Mouse (Mus musculus) gastrocnemius, postnatal 36 days (tissue): ENCODE results near the gene Trmt44. TPM values are rescaled to one million over a fixed set of nuclear protein-coding genes. Genes with fewer than 3 reads are reported as not detected.
A peak's percentile ranks its signal among the peaks of the same experiment; 100 is the strongest.

ENCODE experiments used
- DNase-seq, 2 experiments: peaks; one replicate each; pipeline ENCODE4 v3.0.0; 2022
- intact Hi-C: fragments of 180-260 bp; cut with DNase I; formaldehyde crosslinking; loops from one replicate; pipeline ENCODE4 v1.15.1; 2025
- total RNA-seq, 2 experiments: library from RNA; stranded (reverse); gene quantifications; 2 replicates each; pipeline ENCODE4 v1.2.3; 2021

Trmt44 gene
- total RNA-seq, 2 experiments from 2014 or later = 1.4 to 1.5 TPM

DNA sequence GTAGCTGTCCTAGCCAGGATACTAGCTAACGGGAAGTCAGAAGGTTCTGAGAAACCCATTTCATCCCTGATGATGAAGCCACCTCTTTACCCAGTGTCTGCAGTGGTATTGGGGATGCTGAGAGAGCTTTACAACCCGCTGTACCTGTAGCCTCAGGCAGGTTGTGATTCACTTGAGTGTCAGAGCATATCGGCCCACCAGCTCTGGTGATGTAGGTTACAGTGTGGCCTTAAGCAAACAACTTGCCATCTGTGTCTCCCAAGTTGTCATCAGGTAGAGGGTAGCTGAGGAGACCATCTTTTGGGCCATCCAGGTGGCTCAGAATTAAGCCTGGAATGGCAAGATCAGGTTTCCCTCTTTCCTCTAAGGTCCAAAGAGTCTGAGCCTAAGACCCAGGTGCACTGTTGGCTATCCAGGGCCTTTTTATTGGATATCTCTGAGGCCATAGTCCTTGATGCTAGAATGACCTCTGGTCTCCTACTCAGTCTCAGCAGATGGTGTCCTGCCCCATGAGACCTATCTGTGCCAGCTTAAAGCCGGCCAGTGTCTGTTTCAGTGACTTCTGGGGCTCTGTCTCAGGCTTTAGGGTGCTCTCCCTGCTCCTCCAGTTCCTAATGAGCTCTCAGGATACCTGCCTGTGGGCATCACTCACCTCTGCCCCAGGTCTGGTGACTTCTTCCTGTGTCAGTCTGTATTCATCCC is 21.9 kb downstream of the Trmt44 start:
- DNase-seq = no peak
- intact Hi-C loops = no loop called here

DNA sequence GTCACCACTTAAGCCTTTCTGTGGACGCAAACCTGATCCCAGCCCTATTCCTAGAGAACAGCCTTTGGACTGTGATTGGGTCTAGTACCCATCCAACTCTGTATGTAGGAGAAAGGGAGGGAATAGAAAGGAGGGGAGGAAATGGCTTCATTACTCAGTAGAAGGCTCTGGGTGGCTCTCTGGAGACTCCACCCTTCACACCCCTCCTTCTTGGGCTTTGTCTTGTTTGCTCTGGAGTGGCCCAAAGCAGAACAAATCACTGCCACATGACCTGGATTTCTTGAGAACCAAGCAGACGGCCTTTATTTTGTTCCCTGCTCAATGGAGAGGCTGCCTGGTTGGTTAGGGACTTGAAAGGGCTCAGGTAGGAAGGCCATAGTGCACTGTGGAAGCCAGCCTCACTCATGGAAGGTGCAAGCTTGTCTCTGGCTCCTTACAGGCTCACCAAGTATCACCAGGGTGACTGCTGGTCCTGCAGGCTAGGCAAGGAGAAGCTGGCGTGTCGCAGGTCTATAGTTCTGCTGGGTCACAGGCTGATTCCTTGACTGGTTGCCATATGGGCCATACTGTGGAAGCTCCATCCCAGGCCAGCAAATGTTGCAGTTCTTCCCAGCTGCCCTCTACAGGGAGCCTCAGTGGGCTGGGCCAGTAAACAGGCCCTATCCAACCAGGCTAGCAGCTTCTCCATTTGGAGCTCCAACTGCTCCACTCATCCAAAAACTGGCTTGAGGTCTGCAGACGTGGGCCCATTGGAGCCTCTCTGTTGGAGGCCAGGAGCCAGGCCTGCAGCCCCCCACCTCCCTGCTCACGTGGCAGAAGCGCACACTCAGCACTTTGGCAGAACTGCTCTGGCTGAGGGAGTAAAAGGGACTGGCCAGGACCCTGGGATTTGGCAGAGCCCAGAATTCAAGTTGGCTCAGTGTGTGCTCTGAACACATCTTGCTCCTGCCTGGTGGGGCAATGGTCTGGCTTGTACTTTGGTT is 22.7 kb downstream of the Trmt44 start:
- DNase-seq = no peak
- intact Hi-C loops = no loop called here

DNA sequence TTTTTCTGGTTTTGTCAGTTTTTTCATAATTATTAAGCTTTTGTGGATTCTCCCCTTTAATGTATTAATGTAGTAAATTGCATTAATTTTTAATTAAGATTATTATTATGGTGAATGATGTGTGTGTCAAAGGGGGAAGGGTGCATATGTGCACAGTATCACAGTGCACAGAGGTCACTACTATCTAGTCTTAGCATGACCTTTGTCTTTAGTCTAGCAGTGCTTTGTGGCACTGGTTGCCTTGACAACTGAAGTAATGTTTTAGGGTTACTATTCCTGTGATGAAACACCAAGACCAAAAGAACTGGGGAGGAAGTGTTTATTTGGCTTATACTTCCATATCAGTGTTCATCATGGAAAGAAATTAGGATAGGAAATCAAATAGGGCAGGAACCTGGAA is 28.7 kb downstream of the Trmt44 start:
- no peak for DNase-seq
- intact Hi-C loops = no loop called here

DNA sequence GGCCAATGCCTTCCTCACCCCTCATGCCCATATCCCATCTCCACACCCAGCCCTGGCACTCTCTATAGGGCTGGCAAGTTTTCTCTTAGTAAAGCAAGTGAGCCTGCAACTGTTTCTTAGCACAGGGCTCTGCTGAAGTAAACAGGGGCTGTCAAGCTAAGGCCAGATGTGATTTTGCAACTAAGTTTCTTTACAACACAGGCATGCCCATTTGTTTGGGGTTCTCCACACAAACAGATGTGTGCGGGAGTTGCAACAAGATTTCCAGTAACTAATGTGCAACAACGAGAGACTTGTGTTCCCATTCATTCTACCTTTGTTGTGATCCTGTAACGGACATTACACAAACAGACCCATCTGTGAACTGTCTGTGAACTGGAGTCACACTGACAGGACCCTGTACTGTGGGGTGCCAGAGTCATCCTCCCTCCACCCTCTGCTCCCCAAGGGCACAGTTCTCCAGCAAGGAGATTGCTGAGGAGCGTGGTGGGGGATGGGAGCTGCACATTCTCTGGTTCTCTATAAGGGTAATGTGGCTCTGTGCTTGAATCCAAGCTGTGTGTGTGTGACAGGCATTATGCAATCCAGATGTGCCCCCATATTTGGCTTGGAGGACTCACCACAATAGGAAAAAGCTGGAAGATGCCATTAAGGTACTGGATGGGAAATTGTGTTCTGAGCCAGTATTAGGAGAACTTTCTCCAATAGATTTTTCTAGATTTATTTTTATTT is 33.6 kb downstream of the Trmt44 start:
- DNase-seq = no peak
- intact Hi-C loops = no loop called here

DNA sequence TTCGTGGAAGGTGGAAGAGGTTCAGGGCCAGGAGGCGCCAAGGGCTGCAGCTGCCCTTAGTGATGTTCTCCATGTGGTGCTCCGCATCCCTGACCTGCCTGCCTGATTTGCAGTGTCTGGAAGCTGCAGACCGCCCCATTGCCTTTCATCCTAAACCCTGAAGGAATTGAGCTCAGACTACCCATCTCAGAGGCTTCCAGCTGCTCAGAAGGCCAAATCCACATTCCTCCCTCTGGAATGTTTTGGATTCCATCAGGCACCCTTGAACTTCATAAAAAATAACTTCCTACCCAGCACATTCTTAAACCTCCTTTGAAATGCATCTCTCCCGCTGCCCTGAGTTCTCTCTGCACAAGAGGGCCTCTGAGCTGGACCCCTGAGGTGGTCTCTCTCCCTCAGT is 34.3 kb downstream of the Trmt44 start:
- intact Hi-C loops = no loop called here
- no peak for DNase-seq

DNA sequence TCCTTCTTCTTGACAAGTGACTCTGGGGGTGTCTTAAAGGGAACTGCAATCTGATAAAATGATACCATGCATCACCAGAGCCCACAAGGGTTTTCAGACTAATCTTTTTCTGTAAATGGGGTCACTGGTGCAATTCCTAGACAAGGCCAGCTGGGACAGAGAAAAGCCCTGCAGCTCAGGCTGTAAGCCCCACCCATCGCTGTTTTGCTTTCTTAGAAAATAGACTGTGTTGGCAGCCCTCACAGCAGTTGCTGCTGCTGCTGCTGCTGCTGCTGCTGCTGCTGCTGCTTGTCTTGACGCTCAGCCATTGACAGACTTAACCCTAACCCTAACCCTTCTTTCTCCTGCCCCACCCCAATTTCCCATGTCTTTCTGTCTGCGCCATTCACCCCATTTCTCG is 35.3 kb downstream of the Trmt44 start:
- intact Hi-C loops = no loop called here
- DNase-seq = peak in 1 of 2 experiments; percentile 3

DNA sequence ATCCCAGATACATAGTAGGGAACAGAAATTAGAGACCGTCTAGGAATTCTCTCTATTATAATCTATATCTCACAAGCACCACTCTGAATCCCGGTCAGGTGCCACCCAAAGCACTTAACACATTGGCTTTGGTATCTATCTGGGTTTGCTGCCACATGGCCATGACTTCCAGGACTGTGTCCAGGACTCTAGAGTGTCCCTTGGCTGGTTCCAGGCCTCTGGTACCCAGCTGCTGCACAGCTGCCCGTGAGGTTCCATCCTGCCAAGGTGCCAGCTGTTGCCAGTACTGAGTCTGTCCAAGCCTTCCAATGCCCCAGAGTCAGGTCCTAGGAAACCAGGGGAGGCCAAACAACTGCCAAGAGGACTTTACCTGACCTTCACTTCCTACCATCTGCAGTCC is 36.8 kb downstream of the Trmt44 start:
- intact Hi-C loops = no loop called here
- DNase-seq = peak in 1 of 2 experiments; percentile 11

DNA sequence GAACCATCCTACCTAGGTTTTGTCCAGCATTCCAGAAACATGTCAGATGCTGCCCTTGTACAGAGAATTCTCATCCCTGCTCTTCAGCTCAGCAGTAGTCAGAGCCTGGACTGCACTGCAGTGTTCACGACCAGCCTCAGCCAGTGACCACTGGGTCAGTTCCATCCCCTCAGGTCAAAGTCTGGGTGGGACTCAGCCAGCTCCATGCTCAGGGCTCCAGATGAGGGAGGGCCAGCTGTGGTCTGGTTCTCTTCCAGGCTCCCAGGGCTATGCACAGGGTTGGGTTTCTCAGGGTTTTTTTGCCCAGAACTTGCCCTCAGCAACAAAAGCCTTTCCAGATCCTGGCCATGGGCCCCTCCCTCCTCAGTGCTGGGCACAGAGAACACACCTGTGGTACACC is 37.4 kb downstream of the Trmt44 start:
- intact Hi-C loops = no loop called here
- DNase-seq = no peak

DNA sequence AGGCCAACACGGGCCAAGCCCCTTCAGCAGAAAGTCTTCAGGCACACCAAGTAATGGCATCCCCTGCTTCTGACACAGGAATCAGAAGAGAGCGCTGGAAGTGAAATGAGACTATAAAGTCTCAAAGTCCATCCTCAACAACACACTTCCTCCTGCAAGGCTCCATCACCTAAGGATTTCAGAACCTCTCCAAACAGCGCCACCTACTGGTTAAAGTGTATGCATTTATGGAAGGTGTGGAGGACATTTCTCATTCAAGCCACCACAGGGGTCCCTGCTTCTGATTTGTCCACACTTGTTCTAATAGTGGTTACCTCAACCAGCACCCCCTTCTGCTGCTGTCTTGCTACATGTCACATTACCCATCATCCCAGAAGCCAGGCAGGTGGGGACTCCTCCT is 38.6 kb downstream of the Trmt44 start:
- intact Hi-C loops = no loop called here

DNA sequence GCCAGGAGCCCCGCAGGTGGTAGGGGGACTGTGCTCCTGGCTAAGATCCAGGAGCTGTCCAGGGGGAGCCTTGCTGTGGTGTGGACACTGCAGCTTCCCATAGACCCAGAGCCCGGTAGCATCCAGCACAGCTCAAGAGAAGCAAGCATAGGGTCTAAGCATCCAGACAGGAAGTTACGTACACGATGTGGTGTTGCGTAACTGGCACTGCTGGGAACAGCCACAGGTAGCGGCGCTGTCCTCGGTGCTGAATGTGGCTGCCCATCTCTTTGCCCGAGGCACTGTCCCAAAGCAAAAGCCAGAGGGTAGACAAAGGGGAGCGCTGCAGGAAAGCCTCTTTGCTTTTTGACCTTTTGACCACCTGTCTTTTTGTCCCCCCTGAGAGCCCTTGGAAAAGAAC is 43.3 kb downstream of the Trmt44 start:
- DNase-seq = peak in 1 of 2 experiments; percentile 8
- intact Hi-C loops = no loop called here

More for the DNA sequence above, 38.6 kb downstream of the Trmt44 start:
- DNase-seq = peak in 1 of 2 experiments; percentile 2

DNA sequence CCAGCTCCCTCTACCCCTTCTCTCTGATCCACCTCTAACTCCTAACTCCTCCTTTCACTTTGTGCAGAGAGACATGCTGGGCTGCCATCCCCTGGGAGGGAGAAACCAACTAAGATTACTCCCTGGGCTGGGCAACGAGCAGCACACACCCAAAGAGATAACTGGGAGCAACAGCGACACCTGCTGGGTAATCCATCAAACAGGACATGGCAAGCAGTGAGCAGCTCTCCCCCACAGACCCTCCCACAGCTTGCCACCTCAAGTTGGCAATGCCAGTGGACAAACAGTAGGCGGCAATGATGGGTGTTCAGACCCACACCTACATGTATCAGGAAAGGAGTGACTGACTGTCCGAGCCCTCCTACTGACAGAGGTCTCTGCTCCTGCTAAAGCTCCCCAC is 44.4 kb downstream of the Trmt44 start:
- intact Hi-C loops = no loop called here
- peak in 1 of 2 experiments; percentile 21 for DNase-seq

DNA sequence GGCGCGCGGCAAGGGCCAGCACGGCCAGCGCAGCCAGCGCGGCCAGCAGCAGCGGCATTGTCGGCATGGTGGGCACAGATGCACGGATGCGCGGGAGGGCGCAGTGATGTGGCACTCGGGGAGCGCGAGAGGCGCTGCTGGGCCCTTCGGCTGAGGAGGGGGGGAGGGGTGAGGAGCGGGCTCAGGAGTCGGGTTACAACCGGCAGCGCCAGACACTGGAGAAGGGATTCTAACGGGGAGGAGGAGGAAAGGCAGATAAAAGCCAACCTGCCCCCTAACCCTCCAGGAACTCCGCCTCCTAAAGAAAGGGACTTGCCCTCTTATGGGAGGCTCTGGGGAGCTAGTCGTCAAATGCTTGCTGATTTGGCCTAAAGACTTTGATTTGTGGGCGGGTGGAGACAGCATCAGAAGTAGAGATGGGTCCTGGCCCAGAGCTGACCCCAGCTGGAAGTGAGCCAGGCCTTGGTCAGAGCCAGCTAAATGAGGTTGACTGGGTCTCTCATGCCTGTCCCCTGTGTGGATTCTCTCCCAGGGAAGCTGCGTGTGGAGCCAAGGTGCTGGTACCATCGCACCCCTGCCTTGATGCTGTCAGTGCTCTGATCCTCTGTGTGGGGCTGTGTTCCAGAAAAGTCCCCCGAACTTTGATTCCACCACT is 49.3 kb downstream of the Trmt44 start, which contains the start of gene Cpz:
Cpz (minus strand) TSS at position 230 of the 655 bp plus-strand sequence.
- no peak for DNase-seq
- intact Hi-C loops = loop anchor here (1.0 kb wide), 1 partner anchor 38 kb away; no protein-coding TSS in a partner anchor

DNA sequence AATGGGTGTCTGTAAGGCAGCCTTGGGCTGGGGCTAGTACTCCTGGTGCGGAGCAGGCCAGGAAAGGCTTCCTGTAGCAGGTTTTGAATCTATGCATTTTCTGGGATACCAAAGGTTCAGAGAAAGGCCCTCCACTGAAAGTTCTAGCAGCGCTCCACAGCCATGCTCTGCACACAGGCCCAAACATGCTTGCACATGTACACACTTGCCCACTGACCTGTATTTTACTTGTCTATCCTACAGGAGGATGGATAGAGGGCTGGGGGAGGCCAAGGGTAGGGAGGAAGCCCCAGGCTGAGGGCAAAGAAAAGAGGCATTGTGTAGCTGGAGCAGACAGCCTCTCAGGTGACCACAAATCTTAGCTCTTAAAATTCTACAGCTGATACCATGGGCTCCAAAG is 50.5 kb downstream of the Trmt44 start:
- intact Hi-C loops = no loop called here
- DNase-seq = no peak

DNA sequence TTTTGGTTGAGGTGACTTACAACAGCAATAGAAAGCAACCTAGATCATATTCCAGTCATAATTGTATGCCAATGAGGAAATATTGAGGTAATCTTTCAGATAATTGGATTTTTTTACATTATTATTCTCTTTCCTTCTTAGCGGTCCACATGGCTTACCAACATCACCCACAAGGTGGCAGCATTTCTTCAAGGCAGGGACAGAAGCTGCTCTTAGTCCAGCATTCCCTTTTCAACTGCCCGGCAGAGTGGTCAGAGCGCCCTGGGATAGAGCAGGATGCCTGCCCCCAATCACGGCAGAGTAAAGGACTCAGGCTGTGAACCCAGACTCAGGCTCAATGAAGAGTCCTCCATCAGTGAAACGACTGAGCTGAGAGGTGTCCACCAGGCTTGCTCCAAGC is 51.1 kb downstream of the Trmt44 start:
- intact Hi-C loops = no loop called here
- DNase-seq = peak in 1 of 2 experiments; percentile 66

DNA sequence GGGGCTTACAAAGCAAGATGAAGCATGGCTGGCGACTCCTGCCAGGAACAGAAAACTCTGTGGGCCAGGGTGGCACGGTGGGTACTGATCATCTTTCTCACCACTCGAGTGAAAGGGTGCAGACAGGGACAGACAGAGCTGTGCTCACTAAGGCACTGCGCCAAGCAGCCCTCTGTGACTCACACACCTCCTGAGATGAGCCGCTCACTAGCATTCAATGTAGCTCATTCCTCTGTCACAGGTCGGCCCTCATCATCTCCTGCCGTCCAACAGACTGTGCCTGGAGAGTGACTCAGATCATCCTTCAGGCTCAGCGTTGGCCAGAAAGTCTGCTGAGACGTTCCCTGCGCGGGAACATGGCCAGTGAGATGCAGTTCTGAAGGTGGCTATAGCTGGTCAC is 58.1 kb downstream of the Trmt44 start:
- intact Hi-C loops = no loop called here
- no peak for DNase-seq

DNA sequence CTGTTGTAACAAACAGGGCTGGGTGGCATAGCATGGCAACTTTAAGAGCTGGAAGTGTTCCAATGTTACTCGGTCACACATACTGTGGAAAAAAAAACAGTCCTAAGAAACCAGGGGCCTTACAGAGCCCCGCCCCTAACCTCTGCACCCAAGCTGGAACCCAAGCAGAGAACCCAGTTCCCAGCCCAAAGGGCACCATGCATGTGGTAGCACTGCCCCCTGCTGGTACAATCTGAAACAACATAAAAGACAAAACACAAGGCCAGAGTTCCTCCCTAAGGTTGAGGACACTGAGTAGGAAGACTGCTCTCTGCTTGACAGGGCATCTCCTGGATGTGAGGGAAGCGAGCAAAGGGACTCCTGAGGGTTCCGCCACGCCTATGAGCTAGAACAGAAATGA is 64.3 kb downstream of the Trmt44 start:
- intact Hi-C loops = loop anchor here (2.0 kb wide), 1 partner anchor 148 kb away; no protein-coding TSS in a partner anchor
- DNase-seq = no peak
